Comparison of ENCODE assay signal across 8 mouse cellular contexts in genomic region chr1:176997711-176998689, GRCm38 (mm10).
DNase-seq lines count a peak whose midpoint lies in the region; ATAC-seq and TF ChIP-seq lines count a peak whose summit lies in the region.

No protein-coding gene starts in this region.

- peak overlapping the region; percentile 64 for H3K9ac ChIP-seq in hindbrain, embryonic 16.5 days (ENCODE audit: low read depth, low read length)
- no peak overlapping the region for H3K9ac ChIP-seq in liver, embryonic 13.5 days

- peak overlapping the region; percentile 76 for H3K4me3 ChIP-seq in E14TG2a.4 (replicated peaks; ENCODE audit: low read length)
- peak overlapping the region; percentile 21 for H3K4me3 ChIP-seq in hindbrain, embryonic 16.5 days (ENCODE audit: low read length)
- no peak overlapping the region for H3K4me3 ChIP-seq in liver, embryonic 13.5 days (replicated peaks)

- TF ChIP-seq CTCF in E14TG2a.4 (conservative IDR thresholded peaks at IDR 0.05; ENCODE audit: low read length), result no peak

- peak; percentile 43 for ATAC-seq in hindbrain, embryonic 16.5 days
- 0 out of 2 replicates have a peak, but pooled peaks have one; percentile 26 for ATAC-seq in liver, embryonic 13.5 days (ENCODE audit: low read depth)
- ATAC-seq in erythroid progenitor cell, adult 5-6 weeks (replicated peaks; ENCODE audit: low FRiP score, poor library complexity, severe bottlenecking), result no peak

- 17% methylated on average over 33 of the region's 33 CpGs for WGBS in hindbrain, embryonic 16.5 days
- 72% methylated on average over 33 of the region's 33 CpGs for WGBS in liver, embryonic 13.5 days (ENCODE audit: insufficient replicate concordance)

- peaks cover 67% of the 10 kb centered on the region for H3K4me1 ChIP-seq in E14TG2a.4 (replicated peaks; ENCODE audit: low read depth, low read length)
- H3K4me1 ChIP-seq in hindbrain, embryonic 16.5 days (ENCODE audit: control insufficient read depth, insufficient read depth, low read depth, low read length), result peaks cover 52% of the 10 kb centered on the region
- peaks cover 37% of the 10 kb centered on the region for H3K4me1 ChIP-seq in liver, embryonic 13.5 days (replicated peaks)

- no peaks in the 10 kb centered on the region for H3K36me3 ChIP-seq in E14TG2a.4 (ENCODE audit: insufficient read depth, low read length)
- H3K36me3 ChIP-seq in hindbrain, embryonic 16.5 days (ENCODE audit: control insufficient read depth, insufficient read depth, low read length), result no peaks in the 10 kb centered on the region
- no peaks in the 10 kb centered on the region for H3K36me3 ChIP-seq in liver, embryonic 13.5 days

- H3K27ac ChIP-seq in hindbrain, embryonic 16.5 days (ENCODE audit: low read depth, low read length), result peak overlapping the region; percentile 86
- H3K27ac ChIP-seq in liver, embryonic 13.5 days, result no peak overlapping the region

- no peaks in the 10 kb centered on the region for H3K9me3 ChIP-seq in E14TG2a.4 (ENCODE audit: low read length)
- H3K9me3 ChIP-seq in hindbrain, embryonic 16.5 days (ENCODE audit: control insufficient read depth, low read length), result no peaks in the 10 kb centered on the region
- H3K9me3 ChIP-seq in liver, embryonic 13.5 days (replicated peaks), result no peaks in the 10 kb centered on the region

- peak; percentile 44 for DNase-seq in ZHBTc4 (ENCODE audit: low read depth, low spot score)
- DNase-seq in liver, embryonic 13.5 days, result no peak
- DNase-seq in urinary bladder, postnatal 10 days (ENCODE audit: low spot score), result no peak
- DNase-seq in gastrocnemius, postnatal 4 days (ENCODE audit: low spot score in 2 of 2), result no peak
- no peak for DNase-seq in adrenal gland, postnatal 10 days

- peaks cover 17% of the 10 kb centered on the region; the same call in 1 of the 2 replicates for H3K27me3 ChIP-seq in E14TG2a.4 (ENCODE audit: insufficient read depth, low read length)
- no peaks in the 10 kb centered on the region for H3K27me3 ChIP-seq in hindbrain, embryonic 16.5 days (replicated peaks; ENCODE audit: control insufficient read depth, insufficient read depth, low read length)
- no peaks in the 10 kb centered on the region for H3K27me3 ChIP-seq in liver, embryonic 13.5 days

- H3K4me2 ChIP-seq in hindbrain, embryonic 16.5 days (ENCODE audit: low read length), result peak overlapping the region; percentile 51
- peak overlapping the region; percentile 25 for H3K4me2 ChIP-seq in liver, embryonic 13.5 days
